Mouse (Mus musculus): ENCODE measurements around the gene Gm45837.

Gene Gm45837

DNA sequence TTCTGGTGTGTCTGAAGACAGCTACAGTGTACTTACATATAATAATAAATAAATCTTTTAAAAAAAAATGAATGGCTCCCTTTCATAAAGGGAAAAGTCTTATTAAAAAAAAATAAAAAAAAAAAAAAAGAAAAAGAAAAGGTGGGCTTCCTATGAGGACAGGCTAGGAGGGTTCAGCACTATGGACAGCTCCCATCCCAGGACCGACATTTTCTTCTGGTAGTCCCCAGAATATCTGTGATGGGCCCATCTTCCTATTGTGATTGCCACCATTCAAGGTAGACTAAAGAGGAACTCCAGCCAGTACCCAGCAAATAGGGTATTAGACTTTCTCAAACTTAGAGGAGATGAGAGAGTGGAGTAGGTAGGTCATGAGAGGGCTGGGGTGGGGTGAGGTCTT is 27.2 kb downstream of the Gm45837 start:
- DNase-seq (ENCODE audit: low read depth, low spot score), result peak; percentile 51

DNA sequence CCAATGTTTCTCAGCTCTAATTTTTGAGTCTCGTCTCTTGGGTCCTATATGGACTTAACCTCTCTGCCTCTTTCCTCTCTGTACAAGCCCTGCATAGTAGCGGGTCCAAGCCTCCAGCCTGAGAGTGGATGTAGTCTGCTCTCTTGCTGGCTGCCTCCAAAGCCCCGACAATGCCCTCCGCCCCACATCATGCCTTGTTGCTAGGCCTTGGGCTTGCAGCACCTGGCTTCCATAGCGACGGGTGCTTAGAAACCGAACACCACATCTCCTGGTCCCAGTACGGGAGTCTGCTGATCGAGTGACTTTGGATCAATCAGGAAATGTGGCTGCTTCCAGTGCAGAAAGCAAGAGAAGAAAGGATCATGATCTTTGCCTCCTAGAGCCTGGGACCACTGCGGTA is 32.4 kb downstream of the Gm45837 start:
- no peak for DNase-seq (ENCODE audit: low read depth, low spot score)

- no peak for DNase-seq (ENCODE audit: low read depth, low spot score)
These were observed 33.5 kb downstream of the Gm45837 start for GRCm38 (mm10) chr7:101444211-101444610.

DNA sequence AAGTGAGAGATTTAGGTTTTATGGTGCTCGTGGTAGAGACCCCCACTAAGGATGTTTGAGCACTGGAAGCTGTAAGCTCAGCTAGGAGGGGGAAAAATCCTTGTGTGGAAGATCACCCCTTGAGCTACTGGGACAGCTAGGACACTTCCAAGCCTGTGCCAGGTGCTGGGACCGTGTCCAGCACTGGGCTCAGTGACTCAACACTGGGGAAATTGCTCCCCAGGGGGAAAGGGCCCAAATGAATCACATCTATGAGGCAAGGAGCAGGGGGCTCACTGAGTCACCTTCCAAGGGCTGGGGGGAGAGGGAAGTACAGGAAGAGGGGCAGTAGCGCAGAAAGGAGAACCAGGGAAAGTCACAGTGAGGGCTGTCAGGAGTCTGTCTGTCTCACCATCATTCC is 39.2 kb downstream of the Gm45837 start:
- DNase-seq (ENCODE audit: low read depth, low spot score), result no peak

DNA sequence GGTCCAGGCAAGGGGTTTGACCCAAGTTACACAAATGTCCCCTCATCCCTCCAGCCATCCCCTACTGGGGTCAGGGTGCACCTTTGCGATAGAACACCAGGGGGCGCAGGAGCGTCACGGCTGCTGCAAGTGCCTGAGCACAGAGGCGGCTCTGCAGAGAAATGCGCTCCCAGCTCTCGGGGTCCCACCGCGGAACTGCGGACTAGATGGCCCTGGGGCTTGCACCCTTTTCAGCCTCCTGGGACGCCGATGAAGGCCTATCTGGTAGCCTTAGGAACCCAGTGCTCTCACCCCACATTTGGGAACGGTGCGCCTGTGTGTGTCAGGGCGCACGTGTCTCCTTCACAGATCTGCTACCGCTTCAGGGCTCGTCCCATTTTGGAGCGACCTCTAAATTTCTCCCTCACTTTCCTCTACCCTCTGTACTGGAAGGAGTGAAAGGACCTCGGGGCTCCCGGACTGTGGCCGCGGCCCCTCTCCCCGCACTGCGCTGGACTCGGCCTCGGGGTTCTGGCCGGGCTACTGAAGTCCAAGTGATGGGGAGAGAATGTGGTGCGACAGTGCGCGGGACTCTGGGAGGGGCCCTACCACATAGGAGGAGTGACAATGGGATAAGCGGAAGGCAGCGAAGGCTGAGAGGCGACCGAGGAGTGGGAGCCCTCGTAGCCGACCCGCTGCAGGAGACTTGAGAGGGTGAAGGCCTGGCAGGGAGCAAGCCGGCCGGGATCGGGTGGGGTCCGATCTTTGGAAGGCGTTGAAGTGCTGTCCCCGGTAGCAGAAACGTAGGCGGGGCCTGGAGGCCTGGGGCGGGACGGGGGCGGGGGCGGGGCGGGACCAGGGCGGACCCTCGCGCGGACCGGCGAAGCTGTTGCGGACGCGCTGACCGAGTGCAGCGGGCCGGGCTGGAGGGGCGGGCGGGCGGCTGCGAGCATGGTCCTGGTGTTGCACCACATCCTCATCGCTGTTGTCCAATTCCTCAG is 40.0 kb downstream of the Gm45837 start:
- peak; percentile 88 for DNase-seq (ENCODE audit: low read depth, low spot score)

DNA sequence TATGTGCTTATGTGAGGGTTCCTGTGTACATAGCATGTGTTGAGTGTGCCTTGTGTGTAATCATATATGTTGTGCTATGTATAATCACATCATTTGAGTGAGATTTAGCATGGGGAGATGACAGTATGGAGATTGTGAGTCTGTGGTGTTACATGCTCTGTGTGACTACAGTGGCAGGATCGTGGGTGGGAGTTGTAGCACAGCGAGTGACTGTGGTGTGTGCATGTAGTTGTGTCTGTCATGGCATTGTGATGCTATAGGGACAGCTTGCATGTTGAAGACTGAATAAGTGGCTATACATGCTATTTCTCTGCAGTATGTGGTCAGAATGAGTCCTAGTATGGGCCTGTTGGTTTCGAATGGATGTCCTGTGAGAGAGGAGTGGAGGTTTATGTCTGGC is 42.0 kb downstream of the Gm45837 start:
- DNase-seq (ENCODE audit: low read depth, low spot score), result no peak

- DNase-seq (ENCODE audit: low read depth, low spot score), result no peak
These were observed 42.6 kb downstream of the Gm45837 start for GRCm38 (mm10) chr7:101453296-101453695.

DNA sequence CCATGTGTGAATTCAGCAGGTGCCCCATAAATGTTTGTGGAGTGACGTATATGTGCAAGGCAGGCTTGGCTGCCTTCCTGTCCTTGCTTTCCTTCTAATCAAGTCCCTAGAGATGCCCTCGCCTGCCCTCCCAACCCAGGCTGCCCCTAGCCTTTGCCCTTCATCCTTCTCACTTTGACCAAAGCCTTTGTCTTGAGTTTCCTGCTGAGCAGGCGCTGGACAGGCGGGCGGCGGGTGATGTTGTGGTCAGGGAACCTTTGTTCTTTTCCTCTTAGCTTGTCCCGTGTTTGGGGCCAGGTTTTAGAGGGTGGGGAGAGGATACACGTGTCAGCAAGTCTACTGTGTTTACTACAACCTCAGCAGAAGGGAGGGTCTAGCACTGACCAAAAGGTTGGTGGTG is 43.0 kb downstream of the Gm45837 start:
- no peak for DNase-seq (ENCODE audit: low read depth, low spot score)

DNA sequence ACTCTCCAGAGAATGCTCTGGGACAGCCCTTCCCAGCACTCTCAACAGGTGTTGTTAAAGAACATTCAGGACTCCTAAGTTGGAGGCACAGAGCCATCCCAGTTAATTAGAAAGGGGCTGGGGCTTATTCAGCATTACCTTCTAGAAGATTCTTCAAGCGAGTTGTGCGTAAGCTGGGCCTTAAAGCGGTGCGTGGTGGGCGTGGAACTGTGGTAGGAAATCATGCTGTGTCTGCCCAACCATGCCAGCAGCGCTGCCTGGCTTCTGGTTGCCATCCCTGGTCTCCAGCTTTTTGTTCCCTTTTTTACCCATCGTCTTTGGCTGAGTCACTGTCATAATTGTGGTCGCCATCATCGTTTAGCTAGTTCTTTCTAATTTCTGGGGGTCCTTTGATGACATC is 43.8 kb downstream of the Gm45837 start:
- no peak for DNase-seq (ENCODE audit: low read depth, low spot score)

GRCm38 (mm10) chr7:101455141-101455540 is 44.5 kb downstream of the Gm45837 start:
- no peak for DNase-seq (ENCODE audit: low read depth, low spot score)

DNA sequence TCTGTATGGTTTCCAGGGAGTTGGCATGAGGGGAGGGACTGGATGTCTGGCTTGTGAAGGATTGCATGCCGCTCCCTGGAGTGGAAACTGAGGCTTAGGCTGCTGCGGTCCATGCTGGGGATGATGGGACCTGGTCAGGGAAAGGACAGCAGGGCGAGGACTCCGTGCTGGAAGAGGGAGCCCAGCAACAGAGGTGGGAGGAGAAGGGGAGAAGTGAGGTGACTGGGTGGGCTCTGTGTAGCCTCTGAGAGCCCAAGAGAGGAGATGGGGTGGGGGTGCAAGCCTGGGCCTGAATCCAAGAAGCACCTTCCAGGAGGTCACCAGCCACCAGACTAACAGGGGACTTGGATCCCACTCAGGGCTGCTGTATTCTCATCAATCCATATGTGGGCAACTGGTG is 45.6 kb downstream of the Gm45837 start:
- DNase-seq (ENCODE audit: low read depth, low spot score), result no peak

GRCm38 (mm10) chr7:101456789-101457188 is 46.1 kb downstream of the Gm45837 start:
- DNase-seq (ENCODE audit: low read depth, low spot score), result no peak

- no peak for DNase-seq (ENCODE audit: low read depth, low spot score)
These were observed 46.6 kb downstream of the Gm45837 start for GRCm38 (mm10) chr7:101457283-101457682.

DNA sequence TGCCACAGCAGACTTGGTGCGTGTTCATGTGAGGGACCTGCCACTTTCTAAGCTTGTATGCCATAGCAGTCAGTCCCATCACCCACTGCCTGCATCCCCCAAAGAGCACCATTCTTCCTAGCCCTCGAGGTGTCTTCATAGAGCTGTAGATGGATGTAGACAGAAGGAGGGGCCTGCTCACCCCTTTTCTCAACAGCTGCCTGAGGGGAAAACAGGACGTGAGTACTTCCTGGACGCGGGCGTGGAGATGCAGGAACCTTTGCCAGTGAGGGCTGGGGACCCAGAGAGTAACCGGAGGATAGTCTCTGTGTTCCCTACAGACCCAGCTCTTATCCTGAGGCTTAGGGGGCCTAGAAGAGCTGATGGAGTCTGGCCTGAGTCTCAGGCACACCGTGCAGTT is 47.1 kb downstream of the Gm45837 start:
- DNase-seq (ENCODE audit: low read depth, low spot score), result no peak

DNA sequence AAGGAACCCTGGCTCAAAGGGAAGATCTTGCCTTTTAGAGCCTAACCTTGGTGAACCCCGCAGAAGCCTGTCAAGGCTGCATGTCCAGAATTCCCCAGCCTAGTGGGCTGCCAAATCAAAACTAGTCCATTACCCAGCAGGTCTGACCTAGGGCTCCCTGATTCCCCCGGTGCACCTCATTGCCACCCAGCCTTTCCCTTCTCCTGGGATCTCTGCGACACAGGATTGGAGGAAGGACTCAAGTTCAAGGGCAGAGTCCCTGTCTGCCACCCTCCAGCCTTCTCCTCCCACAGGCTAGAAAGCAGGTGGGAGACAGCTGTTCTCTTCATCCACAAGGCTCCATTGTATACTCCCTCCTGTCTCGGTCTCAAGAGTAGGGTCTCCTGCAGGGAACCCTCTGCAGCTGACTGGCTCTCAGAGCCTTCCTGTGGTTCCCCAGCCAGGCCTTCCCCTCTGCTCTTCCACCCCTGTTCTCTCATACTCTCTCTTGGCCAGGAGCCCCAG is 47.6 kb downstream of the Gm45837 start:
- DNase-seq (ENCODE audit: low read depth, low spot score), result no peak

GRCm38 (mm10) chr7:101459305-101459813 is 48.7 kb downstream of the Gm45837 start:
- DNase-seq (ENCODE audit: low read depth, low spot score), result no peak

GRCm38 (mm10) chr7:101459923-101460607 is 49.4 kb downstream of the Gm45837 start:
- DNase-seq (ENCODE audit: low read depth, low spot score), result no peak

- no peak for DNase-seq (ENCODE audit: low read depth, low spot score)
These were observed 49.9 kb downstream of the Gm45837 start for GRCm38 (mm10) chr7:101460608-101460957.

- no peak for DNase-seq (ENCODE audit: low read depth, low spot score)
These were observed 50.9 kb downstream of the Gm45837 start for GRCm38 (mm10) chr7:101461571-101461970.

DNA sequence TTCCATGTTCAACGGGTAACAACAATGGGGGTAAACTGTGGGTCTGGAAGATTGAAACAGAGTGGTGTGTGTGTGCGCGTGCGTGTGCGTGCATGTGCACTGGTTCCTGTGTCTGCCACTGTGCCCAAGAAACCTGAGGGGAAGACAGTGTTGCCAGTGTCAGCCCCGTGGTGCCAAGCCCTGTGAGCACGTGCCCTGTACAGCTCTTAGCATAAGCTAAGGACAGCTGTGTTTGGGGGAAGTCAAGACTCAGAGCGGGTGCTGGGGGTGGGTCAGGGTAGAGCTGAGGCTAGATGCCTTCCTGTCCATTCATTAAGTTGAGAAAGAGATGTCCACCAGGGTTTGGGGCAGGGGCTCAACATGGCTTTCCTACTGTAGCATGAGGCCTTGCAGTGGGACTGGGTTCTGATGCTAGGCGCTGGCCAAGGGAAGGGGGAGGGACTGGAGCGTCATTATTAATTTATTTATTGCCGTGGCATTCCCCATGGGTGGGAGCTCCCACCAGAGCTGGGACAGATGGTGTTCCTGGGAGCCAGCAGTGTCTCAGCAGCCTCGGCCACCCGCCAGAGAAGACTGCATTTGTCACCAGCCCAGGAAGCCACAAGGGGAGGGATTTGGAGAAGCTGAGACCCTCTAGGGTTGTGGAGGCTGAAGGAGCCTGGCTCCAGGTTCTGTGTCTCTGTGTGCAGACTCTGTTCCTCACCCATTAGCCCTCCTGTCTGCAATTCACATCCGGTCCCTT is 51.8 kb downstream of the Gm45837 start:
- DNase-seq (ENCODE audit: low read depth, low spot score), result no peak

- DNase-seq (ENCODE audit: low read depth, low spot score), result no peak
These were observed 53.1 kb downstream of the Gm45837 start for GRCm38 (mm10) chr7:101463665-101464271.

All from ZHBTc4 (cell line).